Mouse (Mus musculus): ENCODE measurements at regions not wholly inside any gene's neighbourhood (a gene's known extent, or its start where the extent isn't known, plus 50 kb on each side); places are given as distances from the start of the nearest gene placed in this dataset.
"Not testable (repeated sequence)": the region's sequence is repeated elsewhere in the genome, so short reads cannot be mapped to it uniquely, and the experiment has no call there.

DNA sequence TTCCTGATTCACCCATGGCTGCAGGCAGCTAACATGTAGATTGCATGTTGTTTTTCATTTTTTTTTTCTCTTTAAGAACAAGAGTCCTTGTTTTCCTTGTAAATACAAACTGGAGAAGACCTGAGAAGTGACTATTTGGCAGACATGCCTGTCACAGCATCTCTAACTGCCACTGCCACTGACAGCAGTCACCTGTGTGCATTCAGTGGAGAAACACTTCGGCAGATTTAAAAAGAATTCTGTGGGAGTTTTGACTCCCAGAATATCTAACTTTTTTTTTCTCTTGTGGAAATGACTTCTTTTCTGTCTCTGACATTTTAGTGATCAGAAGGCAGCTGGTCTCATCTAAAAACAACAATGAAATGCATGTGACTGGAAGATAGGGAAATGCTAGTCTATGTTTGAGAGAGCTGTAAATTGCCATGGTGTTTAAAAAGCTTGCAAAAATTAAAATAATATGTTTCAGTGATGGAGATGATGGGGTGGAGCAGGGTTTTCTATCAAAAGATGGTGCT lies 526.0 kb upstream of the Agtr1b start:
- CTCF ChIA-PET = no interaction called here

DNA sequence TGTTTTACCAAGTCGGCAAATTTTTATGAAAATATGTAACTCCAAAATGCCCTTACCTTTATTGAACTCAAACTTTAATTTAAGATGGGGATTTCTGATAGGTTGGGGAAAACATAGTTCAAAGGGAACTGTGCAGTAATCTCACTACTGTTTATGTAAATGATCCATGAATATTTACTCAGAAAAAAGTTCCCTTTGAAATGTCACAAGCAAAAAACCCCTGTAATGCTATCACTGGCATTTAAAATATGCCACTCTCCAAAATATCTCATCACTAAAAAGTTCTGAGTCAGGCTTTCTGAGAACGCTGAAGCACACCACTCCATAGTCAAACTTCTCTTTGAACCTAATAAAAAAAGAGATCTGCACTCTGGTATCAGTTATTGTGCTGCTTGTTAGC lies 497.3 kb upstream of the Agtr1b start:
- CTCF ChIA-PET = no interaction called here

DNA sequence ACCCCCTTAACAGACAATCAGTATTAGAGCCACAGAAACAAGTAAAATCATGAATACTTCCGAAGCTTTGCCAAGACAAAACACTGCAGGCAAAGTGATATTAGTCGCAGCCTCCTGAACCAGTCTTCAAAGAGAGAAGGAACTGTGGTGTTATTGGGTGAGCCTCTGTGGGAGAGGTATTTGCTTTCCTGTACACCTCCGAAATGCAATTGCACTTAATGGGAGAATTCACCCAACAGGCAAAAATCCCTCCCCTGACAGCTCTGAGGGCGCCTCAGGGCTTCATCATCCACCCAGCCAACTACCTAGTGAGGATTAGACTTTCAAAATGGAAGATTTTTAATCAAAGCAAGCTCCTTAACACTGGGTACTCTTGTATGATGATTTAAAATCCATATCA lies 464.1 kb upstream of the Agtr1b start:
- CTCF ChIA-PET = no interaction called here

DNA sequence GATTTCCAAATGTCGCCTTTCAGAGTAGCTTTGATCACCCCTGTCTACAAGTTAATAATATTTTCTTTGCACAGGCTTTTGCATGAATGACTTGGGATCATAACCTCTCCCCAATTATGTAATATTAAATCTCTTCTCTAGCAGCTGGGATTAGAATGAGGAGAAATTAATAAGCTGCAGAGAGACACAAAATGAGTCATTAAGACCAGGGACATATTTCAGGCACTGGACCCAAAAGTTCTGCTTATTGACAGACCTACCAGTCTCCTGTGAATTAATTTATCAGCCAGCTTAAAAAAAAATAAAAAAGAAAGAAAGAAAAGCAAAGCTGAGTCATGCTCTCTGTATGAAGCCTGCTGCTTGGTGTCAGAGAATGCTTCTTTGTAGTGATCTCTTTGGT lies 462.4 kb upstream of the Agtr1b start:
- CTCF ChIA-PET = no interaction called here

DNA sequence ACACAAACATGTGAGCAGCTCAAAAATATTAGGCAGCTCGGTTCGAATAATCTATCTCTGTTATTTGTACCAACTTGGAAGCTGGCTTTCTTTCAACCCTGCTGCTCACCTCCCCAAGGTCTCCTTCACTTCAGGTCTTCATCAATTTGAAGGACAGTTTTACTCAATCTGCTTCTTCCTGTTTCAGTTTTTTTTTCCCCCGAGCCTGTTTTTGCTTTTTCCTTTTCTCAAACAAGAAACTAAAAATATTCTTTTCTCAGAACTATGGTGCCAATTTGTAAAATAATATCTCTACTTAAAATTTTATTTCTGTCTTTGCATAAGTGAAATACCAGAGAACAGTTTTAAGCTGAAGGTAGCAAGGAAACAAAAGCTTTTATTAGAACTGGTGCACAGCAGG lies 461.8 kb upstream of the Agtr1b start:
- CTCF ChIA-PET = no interaction called here

DNA sequence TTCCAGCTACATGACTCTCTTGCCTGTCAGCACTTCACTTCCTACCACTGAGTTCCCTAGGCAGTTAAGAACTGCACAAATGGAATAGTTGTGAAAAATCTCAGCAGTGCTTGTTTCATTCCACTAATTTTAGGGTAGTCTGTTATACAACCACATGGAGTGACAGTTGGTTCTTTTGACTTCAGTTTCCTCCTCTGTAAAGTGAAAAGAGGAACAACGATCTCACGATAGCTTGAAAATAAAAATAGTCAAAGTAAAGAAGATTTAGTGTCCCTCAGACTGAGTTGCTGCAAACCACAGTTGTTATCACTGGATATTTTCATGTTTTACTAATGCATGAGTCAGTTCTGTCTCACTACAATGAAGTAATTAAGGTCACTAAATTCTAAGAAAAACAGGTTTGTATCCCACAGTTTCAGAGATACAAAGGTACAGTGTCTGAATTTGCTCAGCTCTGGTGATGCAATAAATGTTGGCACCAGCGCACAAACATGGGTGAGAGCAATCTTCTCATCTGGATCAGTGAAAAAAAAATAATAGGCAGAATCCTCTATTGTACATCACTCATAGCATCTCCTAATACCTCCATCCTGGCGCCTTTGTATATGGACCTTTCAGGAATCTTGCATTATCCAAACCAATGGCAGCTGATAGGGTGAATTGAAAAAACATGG lies 458.8 kb upstream of the Agtr1b start:
- CTCF ChIA-PET = interaction anchor here (0.6 kb wide), 1 partner anchor 1259 kb away, joined by 3 read pairs; no protein-coding TSS in a partner anchor

DNA sequence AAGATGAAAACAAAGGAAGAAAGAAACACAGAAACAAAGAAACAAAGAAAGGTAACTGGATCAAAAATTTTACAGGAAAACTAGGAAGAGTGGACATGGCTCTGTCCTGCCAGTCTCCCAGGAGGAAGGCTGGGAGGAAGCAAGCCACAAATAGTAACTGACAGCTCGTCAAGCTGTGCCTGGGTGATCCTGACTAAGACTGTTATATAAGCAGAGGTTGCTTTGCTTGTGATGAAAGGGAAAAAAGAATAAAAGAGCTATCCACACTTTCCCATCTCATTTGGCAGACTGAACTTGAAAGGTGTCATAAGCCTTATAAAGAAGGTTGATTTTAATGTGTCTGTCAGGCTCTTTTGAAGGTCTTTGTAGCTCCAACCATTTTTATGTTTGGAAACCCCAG lies 455.2 kb upstream of the Agtr1b start:
- CTCF ChIA-PET = no interaction called here

DNA sequence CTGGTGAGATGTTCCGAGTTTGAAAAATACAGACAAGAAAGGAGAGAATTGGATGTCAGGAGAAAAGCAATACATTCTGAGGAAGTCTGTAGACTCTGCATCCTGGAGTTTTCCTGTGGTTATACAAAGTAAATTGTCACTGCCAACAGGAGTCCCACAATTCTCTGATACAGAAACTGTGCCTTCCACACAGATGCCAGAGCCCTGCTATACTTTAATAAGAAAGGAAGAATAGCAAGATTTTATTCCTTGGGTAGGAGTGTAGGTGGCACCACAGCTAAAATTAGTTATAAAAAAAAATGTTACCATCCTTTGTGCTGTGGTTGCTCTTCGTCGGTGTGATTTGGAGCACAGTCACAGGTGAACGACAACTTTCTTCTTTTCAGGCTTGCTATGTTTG lies 454.7 kb upstream of the Agtr1b start:
- CTCF ChIA-PET = no interaction called here

DNA sequence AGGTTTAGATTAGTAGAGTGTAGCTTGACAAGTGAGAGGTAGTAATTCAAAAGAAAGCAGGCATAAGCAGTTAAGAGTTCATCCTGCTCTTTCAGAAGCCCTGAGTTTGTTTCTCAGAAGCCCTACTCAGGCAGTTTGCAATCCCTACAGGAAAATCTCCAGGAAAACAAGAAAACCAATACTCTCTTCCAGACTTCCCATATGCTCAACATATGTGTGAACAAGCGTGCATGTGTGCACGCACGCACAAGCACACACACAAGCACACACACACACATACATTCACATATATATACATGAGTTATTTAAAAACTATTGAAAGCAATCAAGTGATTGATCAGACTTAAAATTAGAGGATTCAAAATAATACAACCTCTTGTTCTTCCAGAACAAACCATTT lies 453.1 kb upstream of the Agtr1b start:
- CTCF ChIA-PET = no interaction called here

DNA sequence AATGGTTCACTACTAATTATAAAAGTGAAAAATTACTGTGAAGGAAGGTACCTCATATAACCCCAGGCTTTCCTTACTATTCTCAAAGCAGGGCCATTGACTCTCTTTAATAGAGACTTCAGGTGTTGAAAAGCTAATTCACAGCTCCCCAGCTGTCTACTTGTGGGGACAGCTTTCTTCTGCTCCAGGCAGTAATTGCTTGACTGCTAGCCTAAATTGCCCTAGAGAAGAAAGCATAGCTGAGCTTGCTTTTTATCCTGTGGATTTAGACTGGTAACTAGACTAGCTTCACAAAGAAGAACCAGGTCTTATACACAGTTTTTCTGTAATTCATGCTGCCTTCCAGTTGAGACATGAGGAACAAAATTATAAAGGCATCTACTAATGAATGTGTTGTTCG lies 452.6 kb upstream of the Agtr1b start:
- CTCF ChIA-PET = no interaction called here

DNA sequence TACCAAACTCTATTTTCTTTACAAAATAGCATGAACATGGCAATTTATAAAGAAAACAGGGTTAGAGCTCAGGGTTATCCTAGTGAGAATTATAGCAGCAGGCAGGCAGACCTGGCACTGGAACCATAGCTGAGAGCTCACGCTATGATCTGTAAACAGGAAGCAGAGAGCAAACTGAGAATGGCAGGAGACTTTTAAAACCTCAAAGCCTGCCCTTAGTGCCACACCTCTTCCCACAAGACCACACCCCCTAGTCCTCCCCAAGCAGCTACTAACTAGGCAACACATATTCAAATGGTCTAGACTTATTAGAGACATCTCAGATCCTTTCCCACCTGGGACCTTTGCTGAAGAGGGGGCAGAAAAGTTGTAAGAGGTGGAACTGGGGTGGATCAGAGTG lies 449.6 kb upstream of the Agtr1b start:
- CTCF ChIA-PET = no interaction called here

DNA sequence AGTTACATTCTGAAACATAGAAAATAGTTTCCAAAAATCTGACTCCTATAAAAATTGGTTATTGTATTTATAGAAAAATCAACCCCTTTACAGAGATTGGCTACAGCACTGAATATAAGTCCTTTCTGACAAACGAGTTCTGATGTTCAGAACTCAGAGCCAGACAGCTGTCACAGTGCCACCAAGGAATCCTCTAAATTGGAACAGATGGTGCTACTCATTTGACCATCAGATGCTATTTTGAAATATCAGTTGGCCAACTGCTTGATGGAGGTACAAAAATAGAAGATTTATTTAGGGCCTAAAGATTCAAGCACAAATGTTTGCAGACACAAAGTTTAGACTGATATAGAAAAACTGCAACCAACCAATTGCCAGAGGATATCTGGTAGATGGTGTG lies 427.3 kb upstream of the Agtr1b start:
- CTCF ChIA-PET = no interaction called here

DNA sequence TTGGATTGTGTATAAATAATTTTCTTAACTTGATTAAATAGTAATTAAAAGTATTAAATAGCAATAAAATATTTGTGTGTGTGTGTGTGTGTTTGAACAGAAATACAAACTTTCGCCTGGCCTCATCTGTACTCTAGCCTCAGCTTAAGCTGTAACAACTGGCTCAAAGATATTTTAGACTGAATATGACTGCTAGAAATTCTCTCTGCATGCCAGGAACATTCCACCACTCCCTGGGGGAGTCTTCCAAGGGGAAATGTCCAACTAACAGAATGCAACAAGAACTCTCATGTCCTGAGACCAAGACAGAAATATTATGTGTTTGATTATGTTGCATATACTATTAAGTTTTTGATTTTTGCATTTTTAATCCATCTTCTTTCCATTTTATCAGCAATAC lies 425.5 kb upstream of the Agtr1b start:
- CTCF ChIA-PET = no interaction called here

DNA sequence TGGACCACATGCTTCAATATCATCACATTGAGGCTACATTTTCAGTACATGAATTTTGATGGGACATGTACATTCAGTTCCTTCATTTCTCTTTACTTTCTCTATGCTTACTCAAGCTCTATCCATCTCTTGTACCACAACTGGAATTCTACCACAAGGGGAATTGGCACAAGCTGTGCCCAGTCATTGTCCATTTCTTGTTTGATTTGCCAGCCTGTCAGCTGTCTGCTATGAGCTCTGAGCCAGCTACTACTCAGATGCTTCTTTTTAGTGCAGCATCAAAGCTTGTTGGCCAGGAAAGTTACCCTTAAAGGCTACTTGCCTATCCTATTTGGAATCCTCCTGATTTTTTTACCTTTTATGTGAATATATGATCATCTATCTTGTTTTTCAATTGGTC lies 410.9 kb upstream of the Agtr1b start:
- CTCF ChIA-PET = no interaction called here

DNA sequence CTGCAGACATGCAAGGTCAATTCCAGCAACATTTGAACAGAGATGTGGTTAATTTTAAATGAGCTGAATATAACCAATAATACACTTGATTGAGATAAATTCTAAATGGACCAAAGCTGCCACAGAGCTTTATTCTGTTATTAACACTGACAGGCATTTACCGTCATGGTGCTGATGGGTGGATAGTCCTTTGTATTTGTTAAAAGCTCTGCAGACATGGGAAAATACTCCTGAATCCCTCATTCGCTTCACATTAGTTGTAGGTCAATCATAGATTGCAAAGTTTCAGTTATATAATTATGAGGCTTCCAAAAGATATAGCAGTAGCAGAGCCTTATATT lies 410.0 kb upstream of the Agtr1b start:
- CTCF ChIA-PET = no interaction called here

DNA sequence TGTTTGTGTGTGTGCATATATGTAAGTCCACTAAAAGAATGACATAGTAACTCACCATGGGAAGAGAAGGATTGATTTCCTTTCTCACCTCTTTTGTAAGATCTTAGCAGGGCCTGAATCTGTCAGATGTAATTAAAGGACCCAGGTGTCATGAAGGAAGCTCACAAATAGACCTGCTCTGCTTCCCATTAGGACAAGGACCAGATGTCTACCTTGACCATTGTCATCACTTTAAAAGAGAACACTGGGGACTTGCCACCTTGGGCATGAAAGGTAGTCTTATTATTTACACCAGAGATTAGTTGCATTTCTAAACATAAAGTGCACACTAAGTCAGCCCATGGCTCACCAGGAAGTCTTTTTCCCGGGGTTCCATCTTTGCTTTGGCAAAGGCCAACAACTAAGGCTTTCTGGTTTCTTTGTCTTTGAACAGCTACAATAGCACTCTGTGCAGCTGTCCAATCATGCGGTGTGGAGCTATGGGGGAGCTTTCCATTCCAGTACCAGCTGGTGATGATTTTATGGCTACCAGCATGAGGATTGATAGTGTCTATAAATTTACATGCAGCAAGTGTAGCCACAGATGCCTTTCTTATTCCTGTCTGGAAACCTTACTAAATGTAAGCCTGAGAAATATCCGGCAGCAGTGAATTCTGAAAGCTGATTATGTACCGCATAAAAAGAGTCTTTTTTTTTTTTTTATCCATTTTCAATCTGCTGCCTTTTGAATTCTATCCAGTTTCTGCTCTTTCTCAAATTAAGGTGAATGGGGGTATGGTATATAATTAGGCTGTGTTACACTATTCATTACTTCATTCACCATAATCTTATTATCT lies 409.4 kb upstream of the Agtr1b start:
- CTCF ChIA-PET = no interaction called here

DNA sequence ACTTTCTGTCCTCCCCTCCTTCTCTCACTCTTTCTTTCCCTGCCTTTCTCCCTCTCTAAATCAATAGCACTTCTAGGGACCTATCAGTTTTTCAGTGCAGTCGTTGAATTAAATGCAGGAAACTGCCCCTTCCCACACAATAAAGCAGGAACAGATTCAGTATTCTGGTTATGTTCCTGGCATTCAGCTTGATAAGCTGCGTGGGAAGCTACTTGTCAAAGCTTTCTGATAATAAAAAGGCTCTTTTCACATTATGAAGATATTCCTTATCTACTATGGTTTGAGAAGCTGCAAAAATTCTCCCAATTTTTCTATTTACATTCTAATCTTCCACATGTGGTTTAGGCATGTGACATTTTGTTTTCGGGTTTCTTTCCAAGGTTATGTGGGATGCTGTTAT lies 367.3 kb upstream of the Agtr1b start:
- CTCF ChIA-PET = interaction anchor here (0.6 kb wide), 1 partner anchor 1210 kb away, joined by 3 read pairs; no protein-coding TSS in a partner anchor

DNA sequence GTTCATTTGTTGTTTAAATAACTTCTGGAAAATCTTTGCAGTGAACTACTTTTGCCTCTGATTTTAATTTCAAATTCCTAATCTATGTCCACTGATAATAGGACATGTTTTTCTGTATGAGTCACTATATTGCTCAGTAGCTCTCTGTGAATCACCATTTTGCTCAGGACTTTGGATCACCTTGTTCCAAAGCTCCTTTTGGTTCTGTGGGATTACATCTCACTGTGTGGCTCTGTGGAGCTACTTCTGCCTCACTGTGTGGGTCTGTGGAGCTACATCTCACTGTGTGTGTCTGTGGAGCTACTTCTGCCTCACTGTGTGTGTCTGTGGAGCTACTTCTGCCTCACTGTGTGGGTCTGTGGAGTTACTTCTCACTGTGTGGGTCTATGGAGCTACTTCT lies 365.0 kb upstream of the Agtr1b start:
- CTCF ChIA-PET = no interaction called here

DNA sequence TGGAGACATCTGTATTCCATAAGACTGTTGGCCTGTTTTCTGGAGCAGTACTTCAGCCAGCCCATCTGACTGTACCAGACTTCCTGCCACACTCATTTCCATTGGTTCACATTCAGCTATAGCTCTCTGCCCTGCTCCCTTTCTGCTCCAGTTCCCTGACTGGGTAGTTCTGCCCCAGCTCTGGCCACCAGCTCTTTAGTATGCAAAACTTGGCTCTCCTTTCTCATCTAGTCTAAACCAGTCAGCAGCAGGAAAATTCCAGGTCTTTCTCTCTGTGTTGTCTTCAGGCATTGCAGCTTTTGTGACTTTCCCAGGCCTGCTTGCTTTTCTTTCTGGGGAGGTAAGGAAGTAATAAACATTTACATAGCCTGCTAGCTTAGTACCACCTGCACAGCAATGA lies 363.5 kb upstream of the Agtr1b start:
- CTCF ChIA-PET = no interaction called here

DNA sequence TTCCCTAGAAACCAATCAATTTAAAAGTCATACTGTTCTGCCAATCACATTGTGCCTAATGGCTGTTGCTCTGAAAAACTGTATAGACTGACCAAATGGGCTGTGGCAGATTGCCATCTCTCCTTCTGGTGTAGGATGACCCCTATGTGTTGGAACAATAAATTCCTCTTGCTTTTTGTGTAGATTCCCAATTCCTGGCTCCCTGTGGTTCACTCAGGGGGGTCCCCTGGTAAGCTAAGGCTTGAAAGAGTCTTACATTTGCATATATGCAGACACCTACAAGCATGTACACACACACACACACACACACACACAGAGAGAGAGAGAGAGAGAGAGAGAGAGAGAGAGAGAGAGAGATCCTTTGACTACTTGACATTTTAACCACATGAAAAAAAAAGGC lies 362.8 kb upstream of the Agtr1b start:
- CTCF ChIA-PET = not testable (repeated sequence)

DNA sequence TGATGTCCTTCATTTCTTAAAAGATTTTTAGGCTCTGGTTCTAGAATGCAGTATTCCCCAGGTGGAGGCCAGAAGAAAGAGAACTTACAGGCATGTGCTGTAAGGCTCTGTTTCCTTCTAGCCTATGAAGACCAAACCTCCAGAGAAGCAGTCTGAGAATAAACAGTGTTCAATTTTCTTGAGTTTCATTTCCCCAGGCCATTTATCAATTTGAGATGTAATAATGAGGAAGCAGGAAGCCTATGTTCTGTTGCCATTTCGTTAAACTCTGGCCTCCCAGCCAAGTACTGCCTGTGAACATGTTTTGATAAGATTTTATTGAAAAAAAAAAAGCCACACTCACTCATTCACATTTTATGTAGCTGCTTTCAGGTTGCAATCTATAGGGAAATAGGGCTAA lies 347.7 kb upstream of the Agtr1b start:
- CTCF ChIA-PET = no interaction called here

DNA sequence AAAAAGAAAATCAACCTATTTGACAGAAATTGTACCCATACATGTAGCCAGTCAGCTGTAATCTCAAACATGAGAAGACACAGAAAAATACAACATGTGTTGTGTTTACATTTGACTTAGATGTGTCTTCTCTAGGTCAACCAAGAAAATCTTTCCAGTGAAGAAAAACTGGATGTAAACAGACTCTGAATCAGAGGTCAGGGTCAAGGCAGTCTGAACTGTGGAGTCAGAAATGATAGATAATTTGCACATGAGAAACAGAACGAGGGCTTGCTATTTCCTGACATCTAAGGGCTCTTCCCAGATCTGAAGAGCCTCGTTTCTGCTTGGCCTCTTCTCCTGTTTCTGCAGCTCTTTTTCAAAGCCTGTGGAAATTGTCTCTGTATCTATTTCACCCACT lies 342.7 kb upstream of the Agtr1b start:
- CTCF ChIA-PET = no interaction called here

DNA sequence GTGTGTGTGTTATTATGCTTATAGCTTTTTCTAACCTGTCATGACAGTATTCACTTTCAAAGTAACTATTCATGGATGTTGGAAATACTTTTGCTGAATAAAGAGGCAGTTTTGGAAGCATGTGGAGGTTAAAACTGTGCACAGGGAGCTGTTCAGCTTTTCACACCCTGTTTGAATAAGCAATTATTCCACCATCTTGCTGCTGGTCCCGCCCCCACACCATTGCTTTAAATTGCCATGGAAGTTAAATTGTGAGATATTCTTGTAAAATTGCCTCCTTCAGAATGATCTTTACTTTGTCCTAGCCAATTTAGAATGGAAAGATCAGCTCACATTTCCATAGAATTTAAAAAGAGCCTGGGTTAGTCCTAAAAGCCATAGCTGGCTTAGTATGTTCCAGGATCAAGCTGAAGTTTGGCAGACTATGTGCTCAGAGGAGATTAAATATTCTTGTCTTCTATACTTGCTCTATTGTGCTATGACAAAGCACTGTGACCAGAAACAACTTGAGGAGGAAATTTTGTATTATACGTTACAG lies 328.4 kb upstream of the Agtr1b start:
- CTCF ChIA-PET = no interaction called here
